Mouse (Mus musculus): ENCODE data around the gene Reep3.
"Not testable (repeated sequence)": the region's sequence is repeated elsewhere in the genome, so short reads cannot be mapped to it uniquely, and the experiment has no call there.

Reep3 gene

GRCm38 (mm10) chr10:67096621-67097436 lies at the start of gene Reep3:
TSS of gene Reep3 (minus strand) at chr10:67096945.
- DNase-seq (ENCODE audit: low spot score in 2 of 2), result peak; percentile 43 to 75

GRCm38 (mm10) chr10:67145623-67146022 lies 48.9 kb upstream of the Reep3 start:
- no peak for DNase-seq (ENCODE audit: low spot score in 2 of 2)

GRCm38 (mm10) chr10:67144269-67144668 lies 47.5 kb upstream of the Reep3 start:
- no peak for DNase-seq (ENCODE audit: low spot score in 2 of 2)

- no peak for DNase-seq (ENCODE audit: low spot score in 2 of 2)
These were observed 46.9 kb upstream of the Reep3 start for GRCm38 (mm10) chr10:67143661-67144060.

- DNase-seq (ENCODE audit: low spot score in 2 of 2), result no peak
These were observed 40.7 kb upstream of the Reep3 start for GRCm38 (mm10) chr10:67137437-67137836.

GRCm38 (mm10) chr10:67134322-67134721 lies 37.6 kb upstream of the Reep3 start:
- DNase-seq (ENCODE audit: low spot score in 2 of 2), result no peak

- DNase-seq (ENCODE audit: low spot score in 2 of 2), result no peak
These were observed 35.0 kb upstream of the Reep3 start for GRCm38 (mm10) chr10:67131709-67132108.

- peak in 1 of 2 experiments; percentile 10 for DNase-seq (ENCODE audit: low spot score in 2 of 2)
These were observed 32.8 kb upstream of the Reep3 start for GRCm38 (mm10) chr10:67129531-67129930.

GRCm38 (mm10) chr10:67126859-67127758 lies 30.4 kb upstream of the Reep3 start:
- no peak for DNase-seq (ENCODE audit: low spot score in 2 of 2)

- DNase-seq (ENCODE audit: low spot score in 2 of 2), result peak; percentile 47 to 63
These were observed 29.5 kb upstream of the Reep3 start for GRCm38 (mm10) chr10:67126061-67126858.

- DNase-seq (ENCODE audit: low spot score in 2 of 2), result peak in 1 of 2 experiments; percentile 4
These were observed 27.4 kb upstream of the Reep3 start for GRCm38 (mm10) chr10:67124156-67124555.

GRCm38 (mm10) chr10:67123756-67124155 lies 27.0 kb upstream of the Reep3 start:
- DNase-seq (ENCODE audit: low spot score in 2 of 2), result no peak

GRCm38 (mm10) chr10:67120640-67121039 lies 23.9 kb upstream of the Reep3 start:
- no peak for DNase-seq (ENCODE audit: low spot score in 2 of 2)

GRCm38 (mm10) chr10:67120180-67120579 lies 23.4 kb upstream of the Reep3 start:
- DNase-seq (ENCODE audit: low spot score in 2 of 2), result no peak

- no peak for DNase-seq (ENCODE audit: low spot score in 2 of 2)
These were observed 22.5 kb upstream of the Reep3 start for GRCm38 (mm10) chr10:67119291-67119690.

GRCm38 (mm10) chr10:67116251-67116650 lies 19.5 kb upstream of the Reep3 start:
- DNase-seq (ENCODE audit: low spot score in 2 of 2), result no peak

- DNase-seq (ENCODE audit: low spot score in 2 of 2), result no peak
These were observed 18.9 kb upstream of the Reep3 start for GRCm38 (mm10) chr10:67115666-67116091.

- DNase-seq (ENCODE audit: low spot score in 2 of 2), result no peak
These were observed 18.4 kb upstream of the Reep3 start for GRCm38 (mm10) chr10:67115115-67115514.

GRCm38 (mm10) chr10:67113833-67114232 lies 17.1 kb upstream of the Reep3 start:
- DNase-seq (ENCODE audit: low spot score in 2 of 2), result no peak

- DNase-seq (ENCODE audit: low spot score in 2 of 2), result not testable (repeated sequence)
These were observed 16.2 kb upstream of the Reep3 start for GRCm38 (mm10) chr10:67112967-67113366.

GRCm38 (mm10) chr10:67111799-67112177 lies 15.0 kb upstream of the Reep3 start:
- DNase-seq (ENCODE audit: low spot score in 2 of 2), result no peak
